Mouse (Mus musculus): ENCODE data around the gene Cd38. TPM values are rescaled to one million over a fixed set of nuclear protein-coding genes. Genes with fewer than 3 reads are reported as not detected.
"Not testable (repeated sequence)": the region's sequence is repeated elsewhere in the genome, so short reads cannot be mapped to it uniquely, and the experiment has no call there.

The Cd38 gene
- polyA plus RNA-seq, 1 experiment from 2014 or later: 18.6 TPM

DNA sequence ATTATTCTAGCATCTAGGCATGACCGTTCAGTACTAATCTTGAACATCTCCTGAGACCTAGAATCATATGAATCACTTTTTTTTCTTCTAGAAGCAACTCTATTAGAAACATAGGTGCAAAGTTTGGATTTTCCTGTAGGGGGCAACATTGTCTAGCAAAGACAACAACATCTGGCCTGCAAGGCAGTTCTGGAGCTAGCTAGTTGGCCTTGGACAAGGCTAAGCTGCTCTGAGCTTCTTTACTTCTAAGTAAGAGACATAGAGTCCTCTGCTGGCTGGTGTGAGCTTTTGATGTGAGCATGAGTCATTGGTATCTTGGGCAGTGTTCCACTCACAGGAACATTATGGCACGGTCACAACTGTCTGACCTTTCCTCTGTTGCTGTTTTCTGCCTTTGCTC is 25.8 kb downstream of the Cd38 start:
- 66% methylated on average over 2 of the region's 2 CpGs for WGBS
- Histone ChIP-seq H3K9ac (no peak overlapping the region), H3K4me1 (replicated peaks) (no peaks in the 10 kb centered on the region), H3K4me3 (no peak overlapping the region), H3K27me3 (0 out of 2 replicates have a peak, but pooled peaks cover 3% of the 10 kb centered on the region), H3K9me3 (replicated peaks) (no peaks in the 10 kb centered on the region), H3K4me2 (no peak overlapping the region), H3K27ac (no peak overlapping the region), H3K36me3 (no peaks in the 10 kb centered on the region)
- no peak for ATAC-seq (replicated peaks; ENCODE audit: insufficient number of reproducible peaks, insufficient read depth, low FRiP score, low read depth)

GRCm38 (mm10) chr5:43895931-43896330 is 27.6 kb downstream of the Cd38 start:
- Histone ChIP-seq H3K4me2 (no peak overlapping the region), H3K27me3 (no peaks in the 10 kb centered on the region), H3K9me3 (replicated peaks) (no peaks in the 10 kb centered on the region), H3K4me3 (no peak overlapping the region), H3K9ac (no peak overlapping the region), H3K4me1 (replicated peaks) (no peaks in the 10 kb centered on the region), H3K36me3 (no peaks in the 10 kb centered on the region), H3K27ac (no peak overlapping the region)
- ATAC-seq (replicated peaks; ENCODE audit: insufficient number of reproducible peaks, insufficient read depth, low FRiP score, low read depth): no peak
- 70% methylated on average over 3 of the region's 3 CpGs for WGBS

- Histone ChIP-seq H3K9me3 (replicated peaks) (no peaks in the 10 kb centered on the region), H3K4me3 (no peak overlapping the region), H3K4me1 (replicated peaks) (no peaks in the 10 kb centered on the region), H3K4me2 (no peak overlapping the region), H3K9ac (no peak overlapping the region), H3K27ac (no peak overlapping the region), H3K36me3 (no peaks in the 10 kb centered on the region), H3K27me3 (no peaks in the 10 kb centered on the region)
- ATAC-seq (replicated peaks; ENCODE audit: insufficient number of reproducible peaks, insufficient read depth, low FRiP score, low read depth): no peak
- WGBS: 83% methylated on average over 3 of the region's 3 CpGs
Observed at GRCm38 (mm10) chr5:43904685-43905084, 36.3 kb downstream of the Cd38 start.

DNA sequence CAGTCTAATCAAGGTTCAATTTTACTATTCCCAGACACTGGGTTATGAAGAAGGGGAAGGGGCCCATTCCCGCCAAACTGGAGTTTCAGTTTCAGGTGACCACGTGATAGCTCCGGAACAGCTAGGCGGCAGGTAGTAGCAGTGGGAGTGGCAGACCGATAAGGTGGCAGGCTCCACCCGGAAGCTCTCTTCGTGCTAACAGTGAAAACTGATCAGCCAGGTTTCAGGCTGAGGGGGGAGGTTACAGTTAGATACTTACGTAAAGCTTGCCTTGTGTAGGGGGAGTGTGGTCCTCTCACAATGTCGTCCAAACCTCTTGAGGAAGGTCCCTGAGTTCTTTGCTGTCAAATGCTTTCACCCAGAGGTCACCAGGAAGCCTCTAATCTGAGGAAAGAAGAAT is 40.9 kb downstream of the Cd38 start:
- H3K9me3 ChIP-seq (replicated peaks): no peaks in the 10 kb centered on the region
- no peaks in the 10 kb centered on the region for H3K27me3 ChIP-seq
- no peaks in the 10 kb centered on the region for H3K36me3 ChIP-seq
- H3K9ac ChIP-seq: no peak overlapping the region
- no peak for ATAC-seq (replicated peaks; ENCODE audit: insufficient number of reproducible peaks, insufficient read depth, low FRiP score, low read depth)
- no peak overlapping the region for H3K27ac ChIP-seq
- no peak overlapping the region for H3K4me3 ChIP-seq
- 38% methylated on average over 9 of the region's 9 CpGs for WGBS
- no peaks in the 10 kb centered on the region for H3K4me1 ChIP-seq (replicated peaks)
- H3K4me2 ChIP-seq: no peak overlapping the region

DNA sequence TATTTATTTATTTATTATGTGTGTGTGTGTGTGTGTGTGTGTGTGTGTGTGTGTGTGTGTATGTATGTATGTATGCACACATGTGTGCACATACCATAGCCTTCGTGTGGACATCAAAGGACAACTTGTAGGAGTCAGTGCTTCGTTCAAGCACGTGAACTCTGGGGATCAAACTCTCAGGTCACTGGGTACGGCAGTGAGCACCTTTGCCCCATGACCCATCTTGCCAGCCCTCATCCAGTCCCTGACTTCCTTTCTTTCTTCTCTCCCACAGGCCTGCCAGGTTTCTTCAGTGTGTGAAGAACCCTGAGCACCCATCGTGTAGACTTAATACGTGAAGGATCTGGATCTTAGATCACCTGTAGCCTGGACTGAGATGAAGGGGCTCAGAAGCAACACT is 41.7 kb downstream of the Cd38 start:
- Histone ChIP-seq H3K36me3 (no peaks in the 10 kb centered on the region), H3K4me2 (no peak overlapping the region), H3K9me3 (replicated peaks) (no peaks in the 10 kb centered on the region), H3K4me1 (replicated peaks) (no peaks in the 10 kb centered on the region), H3K27me3 (no peaks in the 10 kb centered on the region), H3K9ac (no peak overlapping the region), H3K4me3 (no peak overlapping the region), H3K27ac (no peak overlapping the region)
- no peak for ATAC-seq (replicated peaks; ENCODE audit: insufficient number of reproducible peaks, insufficient read depth, low FRiP score, low read depth)
- WGBS: 95% methylated on average over 6 of the region's 6 CpGs

DNA sequence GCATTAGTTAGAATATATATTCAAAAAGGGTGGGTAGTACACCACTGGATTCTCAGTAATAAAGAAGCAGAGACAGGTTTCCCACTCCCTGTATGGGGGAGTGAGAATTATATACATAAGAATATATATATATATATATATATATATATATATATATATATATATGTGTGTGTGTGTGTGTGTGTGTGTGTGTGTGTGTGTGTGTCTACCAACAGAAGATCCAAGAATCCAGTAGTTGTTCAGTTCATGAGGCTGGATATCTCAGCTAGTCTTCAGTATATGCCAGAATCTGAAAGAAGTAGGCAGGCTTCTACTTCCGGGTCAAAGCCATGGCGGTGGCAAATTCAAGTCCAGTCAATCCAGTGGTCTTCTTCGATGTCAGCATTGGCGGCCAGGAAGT is 44.5 kb downstream of the Cd38 start, which contains the start of gene Gm7879:
Gene Gm7879 (plus strand): TSS at position 301 of the 400 bp plus-strand sequence.
- H3K36me3 ChIP-seq; H3K4me1 ChIP-seq (replicated peaks); ATAC-seq (replicated peaks; ENCODE audit: insufficient number of reproducible peaks, insufficient read depth, low FRiP score, low read depth); H3K4me3 ChIP-seq; H3K9ac ChIP-seq; H3K4me2 ChIP-seq; H3K27ac ChIP-seq; H3K27me3 ChIP-seq; H3K9me3 ChIP-seq (replicated peaks): not testable (repeated sequence)
- 94% methylated on average over 4 of the region's 4 CpGs for WGBS

- no peaks in the 10 kb centered on the region for H3K4me1 ChIP-seq (replicated peaks)
- no peaks in the 10 kb centered on the region for H3K36me3 ChIP-seq
- no peak for ATAC-seq (replicated peaks; ENCODE audit: insufficient number of reproducible peaks, insufficient read depth, low FRiP score, low read depth)
- 77% methylated on average over 4 of the region's 4 CpGs for WGBS
- H3K9ac ChIP-seq: no peak overlapping the region
- H3K27me3 ChIP-seq: no peaks in the 10 kb centered on the region
- no peak overlapping the region for H3K27ac ChIP-seq
- H3K9me3 ChIP-seq (replicated peaks): no peaks in the 10 kb centered on the region
- no peak overlapping the region for H3K4me2 ChIP-seq
- H3K4me3 ChIP-seq: no peak overlapping the region
Observed at GRCm38 (mm10) chr5:43915261-43915886, 47.0 kb downstream of the Cd38 start.

GRCm38 (mm10) chr5:43921877-43922276 is 53.5 kb downstream of the Cd38 start:
- no peak overlapping the region for H3K4me3 ChIP-seq
- no peaks in the 10 kb centered on the region for H3K9me3 ChIP-seq (replicated peaks)
- H3K27ac ChIP-seq: no peak overlapping the region
- no peak for ATAC-seq (replicated peaks; ENCODE audit: insufficient number of reproducible peaks, insufficient read depth, low FRiP score, low read depth)
- H3K9ac ChIP-seq: no peak overlapping the region
- H3K4me1 ChIP-seq (replicated peaks): no peaks in the 10 kb centered on the region
- WGBS: 86% methylated on average over 11 of the region's 11 CpGs
- no peaks in the 10 kb centered on the region for H3K27me3 ChIP-seq
- no peak overlapping the region for H3K4me2 ChIP-seq
- H3K36me3 ChIP-seq: no peaks in the 10 kb centered on the region

- Histone ChIP-seq H3K9me3 (replicated peaks) (no peaks in the 10 kb centered on the region), H3K4me3 (no peak overlapping the region), H3K27me3 (no peaks in the 10 kb centered on the region), H3K27ac (no peak overlapping the region), H3K4me2 (no peak overlapping the region), H3K4me1 (replicated peaks) (no peaks in the 10 kb centered on the region), H3K36me3 (no peaks in the 10 kb centered on the region), H3K9ac (no peak overlapping the region)
- 19% methylated on average over 4 of the region's 4 CpGs for WGBS
- ATAC-seq (replicated peaks; ENCODE audit: insufficient number of reproducible peaks, insufficient read depth, low FRiP score, low read depth): no peak
Observed at GRCm38 (mm10) chr5:43923933-43924332, 55.6 kb downstream of the Cd38 start.

DNA sequence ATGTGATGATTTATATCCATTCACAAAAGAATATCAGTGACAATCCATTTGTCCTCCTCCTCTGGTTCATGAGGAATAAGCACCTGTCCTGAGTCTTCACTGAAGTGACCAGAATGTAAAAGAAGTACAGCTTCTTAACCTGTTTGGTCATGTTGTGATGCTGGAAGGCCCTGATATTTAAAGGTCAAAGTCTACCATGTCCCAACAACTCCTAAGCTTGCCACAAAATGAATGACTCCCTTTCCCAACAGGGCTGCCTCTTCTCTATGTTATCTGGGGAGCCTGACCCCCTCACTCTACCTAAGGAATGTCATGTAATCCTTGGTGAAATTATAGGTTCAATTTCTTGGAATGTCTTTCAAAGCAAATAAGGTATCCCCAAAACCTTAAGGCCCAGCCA is 59.4 kb downstream of the Cd38 start:
- Histone ChIP-seq H3K9me3 (replicated peaks) (no peaks in the 10 kb centered on the region), H3K4me1 (replicated peaks) (no peaks in the 10 kb centered on the region), H3K4me2 (no peak overlapping the region), H3K27ac (no peak overlapping the region), H3K27me3 (no peaks in the 10 kb centered on the region), H3K9ac (no peak overlapping the region), H3K4me3 (no peak overlapping the region), H3K36me3 (no peaks in the 10 kb centered on the region)
- ATAC-seq (replicated peaks; ENCODE audit: insufficient number of reproducible peaks, insufficient read depth, low FRiP score, low read depth): no peak

- no peak for ATAC-seq (replicated peaks; ENCODE audit: insufficient number of reproducible peaks, insufficient read depth, low FRiP score, low read depth)
Observed at GRCm38 (mm10) chr5:43933269-43933668, 64.9 kb downstream of the Cd38 start.

DNA sequence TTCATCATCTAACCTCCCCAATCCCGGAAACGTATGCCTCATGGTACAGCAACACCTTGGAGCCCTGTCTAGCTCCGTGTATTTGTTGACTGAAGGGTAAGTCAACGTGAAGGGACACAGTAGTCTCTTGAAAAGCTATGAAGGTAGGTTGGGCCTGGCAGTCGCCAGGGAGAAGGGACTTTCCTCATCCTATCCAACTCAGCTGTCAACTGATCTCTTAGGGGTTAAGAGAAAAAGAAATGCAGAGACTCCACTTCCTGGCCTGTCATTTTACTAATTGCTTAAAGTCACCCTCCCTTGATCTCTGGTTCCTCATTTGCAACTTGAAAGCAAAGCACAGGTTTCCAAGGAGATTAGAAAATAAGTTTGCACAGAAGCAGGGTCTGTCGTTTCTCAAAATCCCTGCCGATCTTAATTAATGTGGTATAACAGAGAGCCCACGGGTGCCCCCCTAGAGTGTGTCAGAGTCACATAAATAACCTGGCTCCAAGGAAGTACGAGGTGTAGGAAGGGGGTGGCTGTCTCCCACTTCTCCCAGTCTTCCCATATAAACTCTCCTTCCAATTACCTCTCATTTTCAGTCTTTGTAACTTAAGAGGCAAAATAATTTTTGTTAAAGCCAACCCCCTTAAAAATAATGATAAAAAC is 79.1 kb downstream of the Cd38 start:
- H3K36me3 ChIP-seq: no peaks in the 10 kb centered on the region
- no peak for ATAC-seq (replicated peaks; ENCODE audit: insufficient number of reproducible peaks, insufficient read depth, low FRiP score, low read depth)
- peak overlapping the region; percentile 43; the same call in 1 of the 2 replicates for H3K4me3 ChIP-seq
- peak overlapping the region; percentile 74 for H3K4me2 ChIP-seq
- peaks cover 9% of the 10 kb centered on the region for H3K4me1 ChIP-seq (replicated peaks)
- no peak overlapping the region for H3K9ac ChIP-seq
- no peak overlapping the region for H3K27ac ChIP-seq
- 35% methylated on average over 9 of the region's 9 CpGs for WGBS
- H3K27me3 ChIP-seq: peaks cover 3% of the 10 kb centered on the region; the same call in 1 of the 2 replicates
- no peaks in the 10 kb centered on the region for H3K9me3 ChIP-seq (replicated peaks)

More at GRCm38 (mm10) chr5:43933269-43933668, 64.9 kb downstream of the Cd38 start:
- 27% methylated on average over 2 of the region's 2 CpGs for WGBS
- no peaks in the 10 kb centered on the region for H3K4me1 ChIP-seq (replicated peaks)
- H3K36me3 ChIP-seq: no peaks in the 10 kb centered on the region
- no peaks in the 10 kb centered on the region for H3K27me3 ChIP-seq
- H3K4me3 ChIP-seq: no peak overlapping the region
- H3K9me3 ChIP-seq (replicated peaks): no peaks in the 10 kb centered on the region
- H3K9ac ChIP-seq: no peak overlapping the region
- no peak overlapping the region for H3K27ac ChIP-seq
- H3K4me2 ChIP-seq: no peak overlapping the region

All from heart, embryonic 15.5 days (tissue).